Mouse (Mus musculus) ES-Bruce4 (cell line): ENCODE measurements around the gene Ufsp2.

ENCODE experiments used
- CTCF ChIP-seq: IDR thresholded peaks from one replicate; pipeline ENCODE4 v1.8.1; 2011; ENCODE audit warnings: low read depth, low read length
- POLR2A ChIP-seq: IDR thresholded peaks from one replicate; pipeline ENCODE4 v1.8.1; 2011; ENCODE audit warnings: low read length; ENCODE audit not compliant: insufficient read depth

GRCm38 (mm10) chr8:45999784-46000705 lies 24.7 kb downstream of the Ufsp2 start:
- TF ChIP-seq POLR2A (peak; percentile 16), CTCF (no peak)
